Mouse (Mus musculus) MEL (cell line): ENCODE data around the gene Utp20. TPM values are rescaled to one million over a fixed set of nuclear protein-coding genes. Genes with fewer than 3 reads are reported as not detected.
"Not testable (repeated sequence)": the region's sequence is repeated elsewhere in the genome, so short reads cannot be mapped to it uniquely, and the experiment has no call there.

Source experiments
- DNase-seq: peaks from one replicate; pipeline ENCODE4 v3.0.0; 2011; ENCODE audit warnings: low read depth, low spot score
- H3K27ac ChIP-seq: 2 replicates; pipeline ENCODE4 v1.5.1; 2012; ENCODE audit warnings: low read depth, mild to moderate bottlenecking, control low read depth, low read length, moderate library complexity; ENCODE audit not compliant: control insufficient read depth
- H3K27me3 ChIP-seq, 2 experiments: fragments of 150-350 bp in 1 of 2; sonication (generic) in 1 of 2; 2 replicates each; pipeline ENCODE4 v1.6.1; 2012; ENCODE audit warnings: low read length in 2 of 2, mild to moderate bottlenecking in 2 of 2, improper control_type of control experiment in 1 of 2, moderate library complexity in 1 of 2; ENCODE audit not compliant: insufficient read depth in 2 of 2, control insufficient read depth in 1 of 2
- H3K36me3 ChIP-seq, 2 experiments: 2 replicates each; pipeline ENCODE4 v1.6.1; 2012 to 2014; ENCODE audit warnings: low read length in 2 of 2, improper control_type of control experiment in 1 of 2, inconsistent platforms in 1 of 2, mild to moderate bottlenecking in 1 of 2; ENCODE audit not compliant: insufficient read depth in 2 of 2, control insufficient read depth in 1 of 2
- H3K4me1 ChIP-seq, 2 experiments: fragments of 150-350 bp in 1 of 2; sonication (generic) in 1 of 2; 2 replicates each; pipeline ENCODE4 v1.6.1; 2012; ENCODE audit warnings: low read length in 2 of 2, improper control_type of control experiment in 1 of 2, mild to moderate bottlenecking in 1 of 2; ENCODE audit not compliant: insufficient read depth in 2 of 2, control insufficient read depth in 1 of 2
- H3K4me3 ChIP-seq, 2 experiments: fragments of 150-350 bp in 1 of 2; sonication (generic) in 1 of 2; 2 replicates each; pipeline ENCODE4 v1.5.1; 2012; ENCODE audit warnings: low read depth in 2 of 2, low read length in 2 of 2, mild to moderate bottlenecking in 2 of 2, moderate library complexity in 2 of 2, control low read depth in 1 of 2, improper control_type of control experiment in 1 of 2; ENCODE audit not compliant: control insufficient read depth in 1 of 2, insufficient read depth in 1 of 2
- H3K79me2 ChIP-seq: 2 replicates; pipeline ENCODE4 v1.6.1; 2012; ENCODE audit warnings: mild to moderate bottlenecking, low read length, moderate library complexity; ENCODE audit not compliant: control insufficient read depth, poor library complexity, insufficient read depth
- H3K9ac ChIP-seq: 2 replicates; pipeline ENCODE4 v1.6.1; 2012; ENCODE audit warnings: low read depth, mild to moderate bottlenecking, control low read depth, low read length, moderate library complexity; ENCODE audit not compliant: control insufficient read depth, poor library complexity, severe bottlenecking
- H3K9me3 ChIP-seq: fragments of 150-350 bp; sonication (generic); replicated peaks from 2 replicates; pipeline ENCODE4 v1.6.1; 2012; ENCODE audit warnings: mild to moderate bottlenecking, low read length, improper control_type of control experiment, moderate library complexity; ENCODE audit not compliant: insufficient read depth
- BHLHE40 ChIP-seq: IDR thresholded peaks from 2 replicates; pipeline ENCODE4 v1.6.1; 2012; ENCODE audit warnings: low read depth, mild to moderate bottlenecking, inconsistent platforms, low read length, improper control_type of control experiment, borderline replicate concordance
- CHD2 ChIP-seq: IDR thresholded peaks from 2 replicates; pipeline ENCODE4 v1.6.1; 2011; ENCODE audit warnings: low read length, improper control_type of control experiment
- E2F4 ChIP-seq: IDR thresholded peaks from 2 replicates; pipeline ENCODE4 v1.6.1; 2011; ENCODE audit warnings: low read depth, low read length, improper control_type of control experiment, borderline replicate concordance
- JUND ChIP-seq: IDR thresholded peaks from 2 replicates; pipeline ENCODE4 v1.6.1; 2011; ENCODE audit warnings: low read depth, mild to moderate bottlenecking, improper control_type of control experiment, low read length
- KAT2A ChIP-seq: conservative IDR thresholded peaks from 2 replicates; pipeline ENCODE4 v1.6.1; 2012; ENCODE audit warnings: low read depth, low read length, improper control_type of control experiment, inconsistent platforms
- MAX ChIP-seq: IDR thresholded peaks from 2 replicates; pipeline ENCODE4 v1.6.1; 2011; ENCODE audit warnings: low read length, improper control_type of control experiment
- MAZ ChIP-seq: IDR thresholded peaks from 2 replicates; pipeline ENCODE4 v1.6.1; 2012; ENCODE audit warnings: low read depth, mild to moderate bottlenecking, inconsistent platforms, low read length, improper control_type of control experiment
- MXI1 ChIP-seq: IDR thresholded peaks from 2 replicates; pipeline ENCODE4 v1.6.1; 2011; ENCODE audit warnings: mild to moderate bottlenecking, low read depth, low read length, improper control_type of control experiment
- NELFE ChIP-seq: IDR thresholded peaks from 2 replicates; pipeline ENCODE4 v1.6.1; 2011; ENCODE audit warnings: low read depth, low read length, improper control_type of control experiment
- RCOR1 ChIP-seq: IDR thresholded peaks from 2 replicates; pipeline ENCODE4 v1.6.1; 2012; ENCODE audit warnings: low read depth, mild to moderate bottlenecking, inconsistent platforms, low read length, improper control_type of control experiment
- SIN3A ChIP-seq: IDR thresholded peaks from 2 replicates; pipeline ENCODE4 v1.6.1; 2012; ENCODE audit warnings: low read length, improper control_type of control experiment, inconsistent platforms
- SMC3 ChIP-seq: IDR thresholded peaks from 2 replicates; pipeline ENCODE4 v1.6.1; 2011; ENCODE audit warnings: low read depth, low read length, improper control_type of control experiment
- USF2 ChIP-seq, 2 experiments: IDR thresholded peaks; 2 replicates each; pipeline ENCODE4 v1.6.1; 2011 to 2012; ENCODE audit warnings: improper control_type of control experiment in 2 of 2, low read length in 2 of 2, borderline replicate concordance in 1 of 2, inconsistent platforms in 1 of 2, low read depth in 1 of 2, mild to moderate bottlenecking in 1 of 2; ENCODE audit not compliant: insufficient read depth in 1 of 2
- ZC3H11A ChIP-seq: IDR thresholded peaks from 2 replicates; pipeline ENCODE4 v1.6.1; 2012; ENCODE audit warnings: low read depth, mild to moderate bottlenecking, inconsistent platforms, low read length, improper control_type of control experiment
- ZNF384 ChIP-seq: IDR thresholded peaks from 2 replicates; pipeline ENCODE4 v1.6.1; 2012; ENCODE audit warnings: low read depth, mild to moderate bottlenecking, inconsistent platforms, low read length, improper control_type of control experiment
- polyA plus RNA-seq, 2 experiments: library from polyadenylated mRNA; stranded (reverse) in 1 of 2; unstranded in 1 of 2; fragments of >175 nt in 1 of 2; fragments of >200 nt in 1 of 2; gene quantifications; 2 replicates each; pipeline versions ENCODE4 v1.2.1 to v1.2.4; 2012; ENCODE audit warnings: low replicate concordance in 2 of 2, low read depth in 1 of 2; ENCODE audit not compliant: insufficient read length in 2 of 2, insufficient read depth in 1 of 2, missing spikeins in 1 of 2
- total RNA-seq: library from RNA; depleted of rRNA; stranded (reverse); fragments of 300-350 nt; gene quantifications from 2 replicates; pipeline ENCODE4 v1.2.3, GENCODE M21; 2012

The Utp20 gene
- total and polyA plus RNA-seq, 3 experiments, result 56.5 to 138 (median 62.8) TPM

- H3K9me3 ChIP-seq, result no peaks in the 10 kb centered on the region
- peaks cover 0 to 7% of the 10 kb centered on the region in 2 experiments; a peak in 2 of 4 replicates for H3K4me1 ChIP-seq
- peaks cover 9% of the 10 kb centered on the region for H3K79me2 ChIP-seq
- no peak overlapping the region for H3K27ac ChIP-seq
- no peaks in the 10 kb centered on the region for H3K27me3 ChIP-seq
- H3K4me3 ChIP-seq, result no peak overlapping the region
- TF ChIP-seq MXI1 (no peak), USF2 (IDR thresholded peaks at IDR 0.05; ENCODE audit: borderline replicate concordance in 1 of 2, insufficient read depth in 1 of 2, low read depth in 1 of 2, low read length in 2 of 2) (no peak), CHD2 (no peak), KAT2A (no peak), MAZ (no peak), MAX (no peak), E2F4 (no peak), ZC3H11A (no peak), RCOR1 (no peak), ZNF384 (no peak)
- H3K9ac ChIP-seq, result no peak overlapping the region
- H3K36me3 ChIP-seq, result peaks cover 0 to 13% of the 10 kb centered on the region in 2 experiments; a peak in 2 of 4 replicates
- DNase-seq, result peak; percentile 55
Observed at GRCm38 (mm10) chr10:88828361-88828760, 1.8 kb upstream of the Utp20 start.

- H3K36me3 ChIP-seq, result peaks cover 0 to 13% of the 10 kb centered on the region in 2 experiments; a peak in 2 of 4 replicates
- H3K27ac ChIP-seq, result no peak overlapping the region
- H3K4me3 ChIP-seq, result no peak overlapping the region; a peak in 1 of 4 replicates
- no peak for DNase-seq
- H3K4me1 ChIP-seq, result peaks cover 0 to 7% of the 10 kb centered on the region in 2 experiments; a peak in 2 of 4 replicates
- H3K79me2 ChIP-seq, result peaks cover 9% of the 10 kb centered on the region
- TF ChIP-seq JUND, result no peak
- no peak for TF ChIP-seq SIN3A
- no peak for TF ChIP-seq NELFE
- no peak for TF ChIP-seq BHLHE40
- no peak for TF ChIP-seq SMC3
- no peaks in the 10 kb centered on the region for H3K27me3 ChIP-seq
- no peak overlapping the region; the same call in 1 of the 2 replicates for H3K9ac ChIP-seq
- no peaks in the 10 kb centered on the region for H3K9me3 ChIP-seq
Observed at GRCm38 (mm10) chr10:88827596-88827995, 992 bp upstream of the Utp20 start.

GRCm38 (mm10) chr10:88826947-88827306, 323 bp upstream of the Utp20 start:
- peak overlapping the region; percentile 61 for H3K27ac ChIP-seq
- H3K9ac ChIP-seq, result peak overlapping the region; percentile 77
- DNase-seq, H3K9me3 ChIP-seq, H3K4me1 ChIP-seq, H3K79me2 ChIP-seq, H3K27me3 ChIP-seq: not testable (repeated sequence)
- H3K36me3 ChIP-seq, result peaks cover 0 to 13% of the 10 kb centered on the region in 2 experiments; a peak in 2 of 4 replicates
- H3K4me3 ChIP-seq, result peak overlapping the region; percentile 64 to 94
